Mouse (Mus musculus): ENCODE measurements around the gene Casq1. TPM values are rescaled to one million over a fixed set of nuclear protein-coding genes. Genes with fewer than 3 reads are reported as not detected.

Gene Casq1
- polyA plus RNA-seq, 1 experiment from 2014 or later: 1.4 TPM

DNA sequence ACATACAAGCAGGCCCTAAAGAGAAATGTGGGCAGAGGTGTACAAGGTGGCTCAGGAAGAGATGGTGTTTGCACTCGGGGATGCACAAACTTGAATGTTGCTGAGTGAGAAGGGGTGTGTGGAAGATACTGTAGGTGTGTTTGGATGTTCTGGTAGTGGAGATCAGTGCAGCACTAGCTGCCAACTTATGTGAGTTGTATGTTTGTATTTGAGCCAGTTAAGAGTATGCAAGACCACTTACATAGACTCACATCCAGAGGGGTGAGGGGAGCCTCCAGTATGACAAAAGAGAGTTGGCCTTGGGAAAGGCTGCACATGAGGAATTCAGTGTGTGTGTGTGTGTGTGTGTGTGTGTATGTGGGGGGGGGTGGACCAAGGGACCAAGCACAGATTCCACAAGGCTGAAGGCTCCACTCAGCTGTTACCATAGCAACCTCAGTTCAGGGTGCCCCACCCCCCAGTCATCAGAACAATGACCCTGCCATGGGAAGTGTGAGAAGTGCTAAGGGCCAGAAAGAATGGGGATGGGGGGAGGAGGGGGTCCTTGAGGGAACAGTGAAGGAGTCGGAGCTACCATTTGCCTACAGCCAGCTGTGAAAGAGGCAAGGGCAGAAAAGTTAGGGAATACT is 16.7 kb downstream of the Casq1 start:
- Histone ChIP-seq H3K4me2 (replicated peaks; ENCODE audit: low read depth, low read length) (peak overlapping the region; percentile 47), H3K9ac (ENCODE audit: low read depth, low read length) (peak overlapping the region; percentile 92; the same call in 1 of the 2 replicates), H3K9me3 (ENCODE audit: control insufficient read depth, low read length) (no peaks in the 10 kb centered on the region), H3K36me3 (ENCODE audit: control insufficient read depth, insufficient read depth, low read length) (peaks cover 7% of the 10 kb centered on the region; the same call in 1 of the 2 replicates), H3K27me3 (ENCODE audit: control insufficient read depth, insufficient read depth, low read length) (no peaks in the 10 kb centered on the region), H3K27ac (ENCODE audit: low read depth, low read length) (peak overlapping the region; percentile 94), H3K4me1 (replicated peaks; ENCODE audit: control insufficient read depth, insufficient read depth, low read length) (peaks cover 37% of the 10 kb centered on the region), H3K4me3 (ENCODE audit: low read depth, low read length) (peak overlapping the region; percentile 84)
- ATAC-seq (ENCODE audit: low FRiP score) (peak; percentile 71), DNase-seq (ENCODE audit: low spot score) (peak; percentile 90)
- WGBS: 15% methylated on average over 2 of the region's 2 CpGs

GRCm38 (mm10) chr1:172201967-172202880 is 17.4 kb downstream of the Casq1 start:
- Histone ChIP-seq H3K9me3 (ENCODE audit: control insufficient read depth, low read length) (no peaks in the 10 kb centered on the region), H3K4me2 (replicated peaks; ENCODE audit: low read depth, low read length) (peak overlapping the region; percentile 41), H3K9ac (ENCODE audit: low read depth, low read length) (peak overlapping the region; percentile 28; the same call in 1 of the 2 replicates), H3K4me3 (ENCODE audit: low read depth, low read length) (peak overlapping the region; percentile 22), H3K4me1 (replicated peaks; ENCODE audit: control insufficient read depth, insufficient read depth, low read length) (peaks cover 34% of the 10 kb centered on the region), H3K27me3 (ENCODE audit: control insufficient read depth, insufficient read depth, low read length) (no peaks in the 10 kb centered on the region), H3K36me3 (ENCODE audit: control insufficient read depth, insufficient read depth, low read length) (peaks cover 10% of the 10 kb centered on the region), H3K27ac (ENCODE audit: low read depth, low read length) (peak overlapping the region; percentile 94)
- ATAC-seq (ENCODE audit: low FRiP score) (peak; percentile 23), DNase-seq (ENCODE audit: low spot score) (peak; percentile 73)
- 13% methylated on average over 14 of the region's 14 CpGs for WGBS

DNA sequence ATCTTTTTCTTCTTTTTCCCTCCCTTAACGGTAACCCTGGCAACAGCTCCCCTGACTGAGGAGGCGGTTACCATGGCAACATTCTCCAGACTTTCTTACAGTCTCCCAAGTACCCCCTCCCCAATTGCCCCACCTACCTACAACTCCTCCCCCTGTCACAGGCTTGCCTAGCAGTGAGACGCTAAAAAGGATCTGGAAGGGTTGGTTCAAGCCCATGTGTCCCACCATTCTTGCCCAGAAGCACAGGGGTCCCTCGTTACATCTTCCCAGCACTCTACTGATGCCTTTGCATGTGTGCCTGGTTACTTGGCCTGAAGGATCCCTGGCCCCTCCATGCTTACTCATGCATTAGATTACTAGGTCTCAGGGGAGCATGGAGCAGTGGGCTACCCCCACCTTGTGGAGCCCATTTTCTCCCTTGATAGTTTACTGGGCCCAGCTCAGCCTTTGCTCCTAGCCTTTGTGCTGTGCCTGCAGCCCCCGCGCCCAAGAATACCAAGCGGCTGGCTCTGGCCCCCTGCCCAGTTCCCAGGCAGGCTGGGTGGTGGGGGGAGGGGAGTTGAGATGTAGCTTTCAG is 18.7 kb downstream of the Casq1 start:
- WGBS: 22% methylated on average over 7 of the region's 7 CpGs
- H3K9ac ChIP-seq (ENCODE audit: low read depth, low read length): peak overlapping the region; percentile 8; the same call in 1 of the 2 replicates
- H3K4me2 ChIP-seq (replicated peaks; ENCODE audit: low read depth, low read length): peak overlapping the region; percentile 3; the same call in 1 of the 2 replicates

DNA sequence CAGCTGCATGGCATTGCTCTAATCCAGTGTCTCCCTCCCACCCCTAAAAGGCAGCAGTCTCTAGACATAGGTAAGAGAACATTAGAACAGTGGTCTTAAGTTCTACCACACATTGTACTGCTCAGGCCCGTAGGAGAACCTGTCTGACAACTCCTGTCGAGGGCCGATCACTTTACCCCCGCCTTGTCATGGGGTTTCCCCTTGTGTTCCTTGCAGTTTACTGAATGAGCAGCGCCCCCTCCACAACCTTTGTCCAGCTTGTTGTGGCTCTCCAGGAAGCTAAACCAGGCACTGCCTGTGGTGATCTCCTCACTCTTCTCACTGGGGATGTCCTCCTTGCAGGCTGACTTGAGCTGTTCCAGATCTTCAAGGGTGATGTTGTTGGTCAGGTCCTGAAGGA is 19.5 kb downstream of the Casq1 start:
- peaks cover 27% of the 10 kb centered on the region for H3K4me1 ChIP-seq (replicated peaks; ENCODE audit: control insufficient read depth, insufficient read depth, low read length)
- no peak overlapping the region for H3K4me3 ChIP-seq (ENCODE audit: low read depth, low read length)
- H3K9ac ChIP-seq (ENCODE audit: low read depth, low read length): 0 out of 2 replicates have a peak overlapping the region, but pooled peaks have one; percentile 29
- DNase-seq (ENCODE audit: low spot score) (no peak), ATAC-seq (ENCODE audit: low FRiP score) (no peak)
- H3K4me2 ChIP-seq (replicated peaks; ENCODE audit: low read depth, low read length): 0 out of 2 replicates have a peak overlapping the region, but pooled peaks have one; percentile 9
- 72% methylated on average over 5 of the region's 5 CpGs for WGBS
- peaks cover 16% of the 10 kb centered on the region for H3K36me3 ChIP-seq (ENCODE audit: control insufficient read depth, insufficient read depth, low read length)
- H3K9me3 ChIP-seq (ENCODE audit: control insufficient read depth, low read length): no peaks in the 10 kb centered on the region
- H3K27ac ChIP-seq (ENCODE audit: low read depth, low read length): peak overlapping the region; percentile 63
- no peaks in the 10 kb centered on the region for H3K27me3 ChIP-seq (ENCODE audit: control insufficient read depth, insufficient read depth, low read length)

More for the DNA sequence above, 18.7 kb downstream of the Casq1 start:
- Histone ChIP-seq H3K4me1 (replicated peaks; ENCODE audit: control insufficient read depth, insufficient read depth, low read length) (peaks cover 27% of the 10 kb centered on the region), H3K27me3 (ENCODE audit: control insufficient read depth, insufficient read depth, low read length) (no peaks in the 10 kb centered on the region), H3K4me3 (ENCODE audit: low read depth, low read length) (no peak overlapping the region), H3K27ac (ENCODE audit: low read depth, low read length) (peak overlapping the region; percentile 94), H3K36me3 (ENCODE audit: control insufficient read depth, insufficient read depth, low read length) (peaks cover 16% of the 10 kb centered on the region), H3K9me3 (ENCODE audit: control insufficient read depth, low read length) (no peaks in the 10 kb centered on the region)
- ATAC-seq (ENCODE audit: low FRiP score): peak; percentile 51
- DNase-seq (ENCODE audit: low spot score): peak; percentile 84

DNA sequence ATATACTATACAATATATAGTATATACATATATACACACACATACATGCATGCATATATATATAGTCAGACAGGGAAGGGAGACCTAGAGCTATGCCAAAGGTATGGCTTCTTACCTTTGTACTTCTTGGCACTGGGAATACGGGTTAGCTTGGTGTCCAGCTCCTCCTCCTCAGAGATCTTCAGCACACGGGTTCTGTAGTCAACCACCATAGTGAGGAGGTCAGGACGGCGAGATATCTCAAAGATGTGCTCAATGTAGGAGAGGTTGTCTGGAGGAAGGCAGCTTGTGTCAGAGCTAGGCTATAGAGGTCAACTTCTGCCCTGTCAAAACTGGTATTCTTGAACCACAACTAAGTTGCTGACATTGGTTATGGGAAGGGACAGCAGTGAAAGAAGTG is 20.7 kb downstream of the Casq1 start:
- peaks cover 27% of the 10 kb centered on the region for H3K4me1 ChIP-seq (replicated peaks; ENCODE audit: control insufficient read depth, insufficient read depth, low read length)
- ATAC-seq (ENCODE audit: low FRiP score) (no peak), DNase-seq (ENCODE audit: low spot score) (no peak)
- H3K9me3 ChIP-seq (ENCODE audit: control insufficient read depth, low read length): no peaks in the 10 kb centered on the region
- H3K27ac ChIP-seq (ENCODE audit: low read depth, low read length): no peak overlapping the region
- 88% methylated on average over 4 of the region's 4 CpGs for WGBS
- H3K4me3 ChIP-seq (ENCODE audit: low read depth, low read length): no peak overlapping the region
- peaks cover 16% of the 10 kb centered on the region for H3K36me3 ChIP-seq (ENCODE audit: control insufficient read depth, insufficient read depth, low read length)
- H3K27me3 ChIP-seq (ENCODE audit: control insufficient read depth, insufficient read depth, low read length): no peaks in the 10 kb centered on the region
- H3K4me2 ChIP-seq (replicated peaks; ENCODE audit: low read depth, low read length): no peak overlapping the region
- H3K9ac ChIP-seq (ENCODE audit: low read depth, low read length): no peak overlapping the region

DNA sequence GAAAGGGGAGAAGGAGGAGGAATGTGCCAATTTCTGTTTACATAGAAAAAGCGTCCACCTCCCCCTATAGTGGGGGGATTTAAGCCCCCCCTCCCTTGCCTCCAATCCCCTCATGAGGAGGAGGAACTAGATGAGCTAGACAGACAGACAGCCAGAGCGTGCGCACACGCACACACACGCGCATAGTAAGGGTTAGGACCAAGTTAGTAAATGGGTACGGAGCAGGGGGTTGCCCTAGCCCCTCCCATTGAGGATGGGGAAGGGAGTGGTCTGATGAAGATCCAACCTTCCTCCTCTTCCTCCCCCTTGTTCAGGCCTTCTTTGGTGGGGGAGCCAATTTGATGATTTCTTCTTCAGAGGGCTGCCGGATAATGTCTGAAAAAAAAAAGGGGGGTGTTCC is 21.4 kb downstream of the Casq1 start:
- H3K27ac ChIP-seq (ENCODE audit: low read depth, low read length): no peak overlapping the region
- H3K4me2 ChIP-seq (replicated peaks; ENCODE audit: low read depth, low read length): no peak overlapping the region
- DNase-seq (ENCODE audit: low spot score) (no peak), ATAC-seq (ENCODE audit: low FRiP score) (no peak)
- H3K4me3 ChIP-seq (ENCODE audit: low read depth, low read length): no peak overlapping the region
- H3K4me1 ChIP-seq (replicated peaks; ENCODE audit: control insufficient read depth, insufficient read depth, low read length): peaks cover 20% of the 10 kb centered on the region
- H3K27me3 ChIP-seq (ENCODE audit: control insufficient read depth, insufficient read depth, low read length): no peaks in the 10 kb centered on the region
- H3K9me3 ChIP-seq (ENCODE audit: control insufficient read depth, low read length): no peaks in the 10 kb centered on the region
- H3K36me3 ChIP-seq (ENCODE audit: control insufficient read depth, insufficient read depth, low read length): peaks cover 16% of the 10 kb centered on the region
- 98% methylated on average over 8 of the region's 8 CpGs for WGBS
- no peak overlapping the region for H3K9ac ChIP-seq (ENCODE audit: low read depth, low read length)

- Histone ChIP-seq H3K9me3 (ENCODE audit: control insufficient read depth, low read length) (no peaks in the 10 kb centered on the region), H3K27me3 (ENCODE audit: control insufficient read depth, insufficient read depth, low read length) (no peaks in the 10 kb centered on the region), H3K4me1 (replicated peaks; ENCODE audit: control insufficient read depth, insufficient read depth, low read length) (peaks cover 17% of the 10 kb centered on the region), H3K4me2 (replicated peaks; ENCODE audit: low read depth, low read length) (no peak overlapping the region), H3K36me3 (ENCODE audit: control insufficient read depth, insufficient read depth, low read length) (peaks cover 16% of the 10 kb centered on the region), H3K4me3 (ENCODE audit: low read depth, low read length) (no peak overlapping the region), H3K9ac (ENCODE audit: low read depth, low read length) (no peak overlapping the region), H3K27ac (ENCODE audit: low read depth, low read length) (no peak overlapping the region)
- ATAC-seq (ENCODE audit: low FRiP score) (no peak), DNase-seq (ENCODE audit: low spot score) (no peak)
- 78% methylated on average over 5 of the region's 5 CpGs for WGBS
These were observed 21.8 kb downstream of the Casq1 start for GRCm38 (mm10) chr1:172197851-172198250.

DNA sequence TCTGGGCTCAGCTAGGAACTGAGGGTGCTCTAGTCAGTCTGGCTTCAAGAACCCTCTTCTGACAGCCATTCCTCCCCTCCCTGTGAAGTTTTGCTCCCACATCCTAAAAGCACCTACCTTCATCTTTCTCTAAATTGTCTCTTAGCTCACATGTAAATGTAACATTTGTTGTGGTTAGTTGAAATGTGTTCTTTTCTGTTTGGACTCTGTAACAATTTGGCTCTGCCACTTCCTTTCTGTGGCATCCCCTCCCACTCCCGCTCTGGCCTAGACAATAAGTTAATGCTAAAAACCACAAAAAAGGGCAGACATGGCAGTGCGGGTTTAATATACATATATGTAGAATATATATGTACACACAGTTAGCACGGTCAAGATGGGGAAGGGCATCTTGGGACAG is 22.5 kb downstream of the Casq1 start:
- Histone ChIP-seq H3K4me3 (ENCODE audit: low read depth, low read length) (no peak overlapping the region), H3K4me2 (replicated peaks; ENCODE audit: low read depth, low read length) (no peak overlapping the region), H3K36me3 (ENCODE audit: control insufficient read depth, insufficient read depth, low read length) (peaks cover 16% of the 10 kb centered on the region), H3K9ac (ENCODE audit: low read depth, low read length) (no peak overlapping the region), H3K27me3 (ENCODE audit: control insufficient read depth, insufficient read depth, low read length) (no peaks in the 10 kb centered on the region), H3K27ac (ENCODE audit: low read depth, low read length) (no peak overlapping the region), H3K9me3 (ENCODE audit: control insufficient read depth, low read length) (no peaks in the 10 kb centered on the region), H3K4me1 (replicated peaks; ENCODE audit: control insufficient read depth, insufficient read depth, low read length) (peaks cover 13% of the 10 kb centered on the region)
- WGBS: 92% methylated on average over 3 of the region's 3 CpGs
- DNase-seq (ENCODE audit: low spot score): no peak
- ATAC-seq (ENCODE audit: low FRiP score): no peak

All from hindbrain, embryonic 11.5 days (tissue).